Mouse (Mus musculus) myocyte (in vitro differentiated cells): ENCODE results near the gene Tnfrsf14.

Source experiments
- CEBPB ChIP-seq: IDR thresholded peaks from 2 replicates; pipeline ENCODE4 v1.6.1; 2011; ENCODE audit warnings: mild to moderate bottlenecking, moderate library complexity; ENCODE audit not compliant: poor library complexity, insufficient read depth, severe bottlenecking
- E2F4 ChIP-seq: IDR thresholded peaks from one replicate; pipeline ENCODE4 v1.6.1; 2011; ENCODE audit warnings: mild to moderate bottlenecking, control low read depth, moderate library complexity; ENCODE audit not compliant: insufficient read depth
- MAX ChIP-seq: IDR thresholded peaks from one replicate; pipeline ENCODE4 v1.6.1; 2011; ENCODE audit warnings: low read depth, mild to moderate bottlenecking, control low read depth
- MYOD1 ChIP-seq, 3 experiments: IDR thresholded peaks; one replicate each; pipeline ENCODE4 v1.6.1; 2011; ENCODE audit warnings: control low read depth in 2 of 3, low read depth in 2 of 3, mild to moderate bottlenecking in 2 of 3, moderate library complexity in 1 of 3; ENCODE audit not compliant: insufficient read length in 2 of 3, control insufficient read depth in 1 of 3
- MYOG ChIP-seq, 3 experiments: IDR thresholded peaks; one replicate each; pipeline ENCODE4 v1.6.1; 2011; ENCODE audit warnings: control low read depth in 2 of 3, low read depth in 2 of 3, mild to moderate bottlenecking in 2 of 3; ENCODE audit not compliant: insufficient read length in 2 of 3, control insufficient read depth in 1 of 3, insufficient read depth in 1 of 3
- POLR2A ChIP-seq: IDR thresholded peaks from one replicate; pipeline ENCODE4 v1.6.1; 2011; ENCODE audit warnings: low read depth, mild to moderate bottlenecking, control low read depth, moderate library complexity; ENCODE audit not compliant: insufficient read length
- POLR2AphosphoS2 ChIP-seq: IDR thresholded peaks from one replicate; pipeline ENCODE4 v1.6.1; 2011; ENCODE audit warnings: low read depth, control low read depth; ENCODE audit not compliant: insufficient read length
- REST ChIP-seq: IDR thresholded peaks from one replicate; pipeline ENCODE4 v1.6.1; 2011; ENCODE audit warnings: mild to moderate bottlenecking, control low read depth, moderate library complexity; ENCODE audit not compliant: insufficient read depth, insufficient read length
- SRF ChIP-seq: IDR thresholded peaks from one replicate; pipeline ENCODE4 v1.6.1; 2011; ENCODE audit warnings: low read depth; ENCODE audit not compliant: control insufficient read depth, insufficient read length
- TCF12 ChIP-seq: IDR thresholded peaks from one replicate; pipeline ENCODE4 v1.6.1; 2011; ENCODE audit warnings: mild to moderate bottlenecking, control low read depth; ENCODE audit not compliant: poor library complexity, insufficient read depth, severe bottlenecking
- TCF3 ChIP-seq: IDR thresholded peaks from one replicate; pipeline ENCODE4 v1.6.1; 2011; ENCODE audit warnings: low read depth, control low read depth; ENCODE audit not compliant: insufficient read length
- USF1 ChIP-seq: IDR thresholded peaks from one replicate; pipeline ENCODE4 v1.6.1; 2011; ENCODE audit warnings: low read depth, mild to moderate bottlenecking, control low read depth, moderate library complexity

DNA sequence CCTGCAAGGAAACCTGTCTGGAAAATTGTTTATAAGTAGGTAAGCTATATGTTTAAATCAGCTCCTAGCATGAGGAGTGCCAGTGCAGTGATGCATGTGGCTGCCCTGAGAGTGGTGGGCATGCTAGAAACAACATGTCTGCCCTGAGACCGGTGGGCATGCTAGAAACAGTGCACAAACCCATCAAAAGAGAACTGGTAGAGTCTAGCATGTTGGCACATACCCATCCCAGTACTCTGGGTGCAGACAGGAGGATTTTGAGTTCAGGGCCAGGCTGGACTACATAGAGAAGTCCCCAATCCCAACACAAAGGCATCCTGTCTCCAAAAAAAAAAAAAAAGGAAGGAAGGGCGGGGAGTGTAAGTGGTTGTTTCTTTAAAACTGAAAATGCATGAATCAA is 6.4 kb upstream of the Tnfrsf14 start:
- no peak for TF ChIP-seq POLR2A
- TF ChIP-seq TCF12: no peak
- TF ChIP-seq POLR2AphosphoS2: no peak
- no peak for TF ChIP-seq E2F4
- TF ChIP-seq MAX: no peak
- TF ChIP-seq USF1: no peak
- no peak for TF ChIP-seq TCF3
- no peak for TF ChIP-seq SRF
- no peak for TF ChIP-seq REST
- no peak for TF ChIP-seq MYOG (IDR thresholded peaks at IDR 0.05; ENCODE audit: control insufficient read depth in 1 of 3, insufficient read depth in 1 of 3, insufficient read length in 2 of 3, low read depth in 2 of 3)
- no peak for TF ChIP-seq MYOD1 (IDR thresholded peaks at IDR 0.05; ENCODE audit: control insufficient read depth in 1 of 3, insufficient read length in 2 of 3, low read depth in 2 of 3)
- no peak for TF ChIP-seq CEBPB
